Mouse (Mus musculus) left cerebral cortex, adult 8-10 months (tissue): ENCODE measurements around the gene Trib2. TPM values are rescaled to one million over a fixed set of nuclear protein-coding genes. Genes with fewer than 3 reads are reported as not detected.

Experiments used
- DNase-seq, 2 experiments: peaks; one replicate each; pipeline ENCODE4 v3.0.0; 2022; ENCODE audit warnings: low spot score in 2 of 2
- total RNA-seq, 4 experiments: library from RNA; stranded (reverse); gene quantifications; 2 replicates each; pipeline ENCODE4 v1.2.4; 2022

The Trib2 gene
- total RNA-seq, 4 experiments from 2014 or later, result 28.2 to 36.8 (median 30.9) TPM

DNA sequence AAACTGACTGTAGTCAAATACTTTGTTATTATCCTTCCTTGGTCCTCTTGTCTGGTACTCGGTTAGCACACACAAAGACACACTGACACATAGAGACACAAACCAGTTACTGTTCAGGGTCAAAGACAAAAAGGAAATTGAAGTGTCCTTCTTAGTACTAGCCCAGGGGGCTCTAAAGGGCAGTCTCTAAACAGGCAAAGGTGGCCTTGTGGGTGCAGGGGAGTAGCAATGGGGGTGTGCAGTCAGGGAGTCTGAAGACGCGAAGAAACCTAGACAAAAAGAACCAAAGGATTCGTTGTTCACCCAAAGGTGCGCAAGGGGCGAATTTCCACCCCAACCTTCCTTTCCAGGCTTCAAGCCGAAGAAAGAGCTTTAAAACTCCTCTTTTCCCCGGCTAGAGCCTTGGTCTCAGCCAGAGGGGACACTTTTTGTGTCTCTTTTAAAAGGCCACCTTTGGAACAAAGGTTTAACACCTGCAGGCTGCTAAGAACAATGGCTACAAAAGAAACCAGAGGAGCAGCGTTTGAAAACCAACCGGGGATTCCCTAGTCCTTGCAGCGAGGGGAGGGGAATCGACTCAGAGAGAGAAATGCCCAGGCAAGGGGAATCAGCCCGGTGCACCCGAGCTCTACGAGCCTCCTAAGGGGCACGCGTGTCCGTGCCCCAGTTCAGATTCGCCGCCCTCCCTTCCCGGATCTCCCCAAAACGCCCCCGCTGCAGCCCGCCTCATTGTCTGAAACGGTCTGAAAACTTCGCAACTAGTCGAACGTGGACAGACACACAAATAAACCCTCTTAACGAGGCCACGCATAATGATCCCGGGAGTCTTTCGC is 2.3 kb downstream of the Trib2 start:
- peak; percentile 30 to 57 for DNase-seq

- DNase-seq, result no peak
Observed at GRCm38 (mm10) chr12:15813819-15814165, 2.9 kb downstream of the Trib2 start.

- peak in 1 of 2 experiments; percentile 39 for DNase-seq
Observed at GRCm38 (mm10) chr12:15813133-15813818, 3.4 kb downstream of the Trib2 start.

GRCm38 (mm10) chr12:15812139-15812962 is 4.4 kb downstream of the Trib2 start:
- no peak for DNase-seq

DNA sequence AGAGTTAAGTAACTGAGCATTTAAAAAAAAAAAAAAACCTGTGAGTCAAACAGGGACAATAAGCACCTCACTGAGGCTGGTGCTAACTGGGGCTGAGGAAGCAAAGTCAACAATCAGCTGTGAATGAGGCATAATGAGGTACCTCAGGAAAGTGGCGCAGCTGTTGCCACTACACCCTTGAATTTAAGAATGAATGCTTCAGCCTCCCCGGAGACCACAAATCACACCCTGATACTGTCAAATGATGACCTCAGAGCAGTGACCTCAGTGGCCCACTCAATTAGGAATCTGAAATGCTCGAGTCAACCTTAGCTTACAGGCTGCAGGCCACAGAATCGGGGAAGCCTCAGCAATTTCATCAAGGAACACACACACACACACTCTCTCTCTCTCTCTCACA is 5.0 kb downstream of the Trib2 start:
- DNase-seq, result peak in 1 of 2 experiments; percentile 24

GRCm38 (mm10) chr12:15810926-15811325 is 5.8 kb downstream of the Trib2 start:
- no peak for DNase-seq

GRCm38 (mm10) chr12:15809657-15810056 is 7.1 kb downstream of the Trib2 start:
- no peak for DNase-seq

DNA sequence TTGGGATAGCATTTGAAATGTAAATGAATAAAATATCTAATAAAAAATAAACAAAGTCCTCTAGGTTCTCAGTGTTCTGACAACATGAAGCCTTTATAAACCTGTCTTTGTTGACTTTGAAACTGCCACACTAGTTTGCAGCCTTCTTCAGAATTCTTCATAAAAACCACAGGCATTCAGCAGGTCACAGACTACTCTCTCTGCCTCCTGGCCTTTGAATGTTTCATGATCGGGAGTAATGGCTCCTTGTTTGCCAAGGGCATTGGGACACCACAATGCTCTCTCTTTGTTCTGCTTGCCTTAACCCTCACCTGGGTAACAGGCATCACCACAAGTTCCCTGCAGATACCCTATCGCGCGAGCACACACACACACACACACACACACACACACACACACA is 7.5 kb downstream of the Trib2 start:
- DNase-seq, result no peak

DNA sequence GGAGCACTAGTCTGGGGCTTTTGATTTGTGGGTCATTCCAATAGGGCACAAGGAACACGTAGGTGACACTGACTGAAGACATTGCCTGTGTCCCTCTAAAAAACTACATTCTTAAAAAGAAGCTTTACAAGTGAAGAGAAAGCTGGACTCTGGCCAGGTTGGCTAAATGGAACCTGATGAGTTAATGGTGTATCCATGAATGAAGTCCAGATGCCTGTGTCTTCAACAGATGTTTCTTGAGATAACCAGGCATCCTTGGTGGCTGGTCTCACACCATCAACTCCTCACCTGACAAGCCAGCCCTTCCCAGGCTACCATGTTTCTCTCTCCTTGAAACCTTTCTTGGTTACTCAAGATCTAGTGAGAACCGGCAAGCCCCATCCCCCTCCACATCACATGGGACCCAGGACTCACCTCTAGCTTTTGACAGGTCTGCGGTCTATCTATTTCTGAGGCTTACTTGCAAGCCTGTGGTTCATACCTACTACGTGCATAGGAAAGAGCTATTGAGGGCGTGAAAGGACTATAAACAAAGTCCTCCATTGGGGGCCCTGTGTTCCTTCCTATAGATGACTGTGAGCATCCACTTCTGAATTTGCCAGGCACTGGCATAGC is 8.4 kb downstream of the Trib2 start:
- DNase-seq, result no peak

GRCm38 (mm10) chr12:15804931-15805331 is 11.8 kb downstream of the Trib2 start:
- no peak for DNase-seq

GRCm38 (mm10) chr12:15803936-15804438 is 12.7 kb downstream of the Trib2 start:
- DNase-seq, result no peak

- DNase-seq, result no peak
Observed at GRCm38 (mm10) chr12:15801571-15801930, 15.2 kb downstream of the Trib2 start.

- peak in 1 of 2 experiments; percentile 62 for DNase-seq
Observed at GRCm38 (mm10) chr12:15800914-15801570, 15.7 kb downstream of the Trib2 start.

DNA sequence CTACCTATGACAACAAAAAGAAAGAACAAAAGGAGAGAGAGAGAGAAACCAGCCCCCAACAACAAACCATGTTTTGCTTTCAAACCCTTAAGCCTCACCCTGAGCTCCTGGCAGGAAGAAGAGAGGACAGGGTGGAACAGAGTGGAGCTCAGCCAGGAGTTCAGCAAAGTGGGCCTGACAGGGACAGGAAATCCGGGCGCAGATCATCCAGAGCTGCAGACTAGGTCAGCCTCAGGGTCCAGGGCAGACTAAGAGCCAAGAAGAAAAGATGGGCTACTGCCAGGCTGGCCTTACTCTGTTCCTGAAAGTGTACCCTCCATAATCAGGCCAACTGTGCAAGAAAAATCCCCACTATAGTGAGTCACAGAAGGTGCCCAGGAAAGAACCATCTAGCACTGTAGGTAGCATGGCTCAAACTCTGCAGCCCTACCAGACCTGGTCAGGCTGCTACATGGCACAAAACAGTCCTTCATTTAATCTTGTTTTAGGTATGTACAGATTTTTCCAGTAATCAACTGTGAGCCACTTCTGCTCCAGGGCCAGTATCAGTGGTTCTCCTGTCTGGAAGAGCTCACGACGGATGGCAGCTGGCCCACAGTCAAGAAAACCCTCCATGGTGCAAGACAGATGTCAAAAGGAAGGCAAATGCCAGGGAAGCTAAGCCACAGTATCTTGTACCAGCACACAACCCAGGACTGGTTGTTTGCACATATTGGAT is 16.4 kb downstream of the Trib2 start:
- no peak for DNase-seq

DNA sequence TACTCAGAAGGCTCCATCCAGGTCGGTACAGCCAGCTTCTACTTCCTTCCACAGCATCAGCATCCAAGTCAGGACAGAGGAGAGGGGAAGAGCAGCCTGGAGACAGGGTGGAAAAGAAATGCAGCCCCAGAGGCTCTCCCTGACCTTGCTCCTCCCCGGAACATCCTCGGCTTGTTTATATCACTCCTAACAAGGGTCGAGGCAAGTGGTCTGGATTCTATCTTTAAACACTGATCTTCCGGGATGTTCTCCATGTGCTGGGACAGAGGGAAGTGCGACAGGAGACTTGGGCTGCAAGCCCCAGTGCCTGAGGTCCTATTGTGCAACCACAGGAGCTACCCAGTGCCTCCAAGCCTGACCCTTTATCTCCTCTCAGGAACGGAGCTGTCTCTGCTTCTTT is 18.7 kb downstream of the Trib2 start:
- DNase-seq, result no peak

DNA sequence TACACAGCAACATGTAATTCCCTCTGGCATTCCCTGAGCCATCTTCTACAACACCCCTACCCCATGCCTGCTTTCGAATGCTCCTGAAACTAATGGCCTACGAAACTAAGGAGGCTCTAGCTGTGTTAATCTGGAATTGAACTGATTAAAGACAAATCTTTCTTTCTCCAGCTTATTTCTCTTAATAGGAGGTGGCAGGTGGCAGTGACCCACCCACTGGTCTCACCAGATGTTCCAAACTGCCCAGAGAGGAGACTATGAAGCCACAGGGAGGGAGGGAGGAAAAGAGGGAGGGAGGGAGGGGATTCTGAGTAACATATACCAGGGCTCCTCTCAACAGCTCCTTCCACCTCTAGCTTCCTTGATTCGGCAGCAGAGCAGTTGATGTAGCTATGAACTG is 20.8 kb downstream of the Trib2 start:
- DNase-seq, result no peak

DNA sequence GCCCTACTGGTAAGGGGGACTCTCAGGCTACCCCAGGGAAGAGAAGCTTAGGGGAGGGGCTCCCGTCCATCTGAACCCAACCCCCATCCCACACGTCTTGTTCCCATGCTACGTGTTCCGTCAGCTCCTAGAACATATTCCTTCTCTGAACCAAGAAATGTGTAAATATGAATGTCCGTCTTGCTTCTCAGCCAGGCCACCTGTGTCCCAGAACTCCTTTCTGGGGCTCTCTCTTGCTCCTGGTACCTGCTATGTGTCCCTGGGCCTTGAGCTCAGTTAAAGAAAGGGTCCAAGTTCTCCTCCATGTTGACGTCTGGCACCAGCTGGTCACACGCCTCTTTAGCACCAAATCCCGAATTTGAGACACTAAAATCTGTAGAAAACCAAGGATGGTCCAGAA is 23.4 kb downstream of the Trib2 start:
- DNase-seq, result no peak

- DNase-seq, result no peak
Observed at GRCm38 (mm10) chr12:15790181-15790580, 26.5 kb downstream of the Trib2 start.

- no peak for DNase-seq
Observed at GRCm38 (mm10) chr12:15777047-15777446, 39.7 kb downstream of the Trib2 start.

GRCm38 (mm10) chr12:15771686-15772085 is 45.0 kb downstream of the Trib2 start:
- DNase-seq, result no peak
